Mouse (Mus musculus): ENCODE measurements around the gene Ankrd23. TPM values are rescaled to one million over a fixed set of nuclear protein-coding genes. Genes with fewer than 3 reads are reported as not detected.

Gene Ankrd23
- polyA plus RNA-seq, 2 experiments from 2014 or later = 28.7 to 52.4 TPM

DNA sequence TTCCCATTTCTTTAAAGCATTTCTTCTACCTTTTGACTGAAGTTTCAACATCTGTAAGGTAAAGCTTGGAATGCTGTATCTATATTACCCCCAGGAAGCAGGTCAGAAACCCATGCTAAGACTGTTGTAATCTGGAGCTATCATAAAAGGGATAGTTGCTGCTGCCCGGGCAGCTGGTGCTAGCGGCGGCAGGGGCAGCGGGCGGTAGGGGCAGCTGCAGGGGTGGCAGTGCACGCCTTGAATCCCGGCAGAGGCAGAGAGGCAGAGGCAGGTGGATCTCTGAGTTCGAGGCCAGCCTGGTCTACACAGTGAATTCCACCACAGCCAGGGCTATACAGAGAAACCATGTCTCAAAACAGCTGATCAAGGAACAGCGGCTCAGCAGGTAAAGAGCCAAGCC is 6.2 kb upstream of the Ankrd23 start:
- no peak for ATAC-seq

DNA sequence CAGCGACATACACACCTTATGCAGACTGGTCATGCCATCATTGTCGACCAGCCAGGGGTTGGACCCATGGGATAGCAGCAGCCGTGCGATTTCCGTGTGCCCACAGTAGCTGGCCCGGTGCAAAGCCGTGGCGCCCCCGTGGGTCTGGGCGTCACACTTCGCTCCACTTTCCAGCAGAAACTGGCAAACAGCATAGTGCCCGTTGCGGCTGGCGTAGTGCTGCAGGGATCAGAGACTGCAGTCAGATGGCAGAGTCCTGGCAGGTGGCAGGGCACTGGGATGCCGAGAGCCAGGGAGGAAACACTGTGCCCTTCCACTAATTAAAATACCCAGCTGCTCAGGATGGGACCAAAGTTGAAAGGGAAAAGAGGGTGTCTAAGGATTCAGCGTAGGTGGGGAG is 5.2 kb upstream of the Ankrd23 start:
- ATAC-seq = no peak

DNA sequence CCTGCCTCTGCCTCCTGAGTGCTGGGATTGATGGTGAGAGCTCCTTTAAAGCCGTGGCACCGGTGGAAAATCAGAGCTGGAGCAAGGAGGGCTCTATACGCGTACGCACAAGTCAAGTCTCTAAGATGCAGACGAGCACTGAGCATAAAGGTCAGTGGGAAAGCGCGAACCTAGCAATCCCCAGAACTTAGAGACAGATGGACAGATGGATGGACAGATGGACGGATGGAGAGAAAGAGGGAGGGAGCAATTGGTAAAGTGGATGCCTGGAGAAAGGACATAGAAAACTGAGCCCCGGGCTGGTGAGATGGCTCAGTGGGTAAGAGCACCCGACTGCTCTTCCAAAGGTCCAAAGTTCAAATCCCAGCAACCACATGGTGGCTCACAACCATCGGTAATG is 4.1 kb upstream of the Ankrd23 start:
- ATAC-seq = no peak

DNA sequence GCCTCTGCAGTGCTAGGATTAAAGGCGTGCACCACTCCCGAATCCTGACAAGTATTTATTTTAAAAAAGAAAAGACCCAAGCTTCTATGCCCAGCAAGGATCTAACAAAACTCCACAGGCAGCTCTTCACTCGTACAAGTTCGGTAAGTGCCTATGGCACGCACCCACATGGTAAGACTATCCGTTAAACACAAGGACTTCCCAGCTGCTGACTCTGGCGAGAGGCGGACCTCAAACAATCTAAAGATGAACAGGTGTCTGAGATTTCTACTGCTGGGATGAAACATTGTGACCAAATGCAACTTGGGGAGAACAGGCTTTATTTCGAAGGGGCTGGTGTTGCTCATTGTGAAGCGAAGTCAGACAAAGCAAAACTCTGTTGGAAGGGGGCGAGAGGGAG is 3.4 kb upstream of the Ankrd23 start:
- ATAC-seq = no peak

DNA sequence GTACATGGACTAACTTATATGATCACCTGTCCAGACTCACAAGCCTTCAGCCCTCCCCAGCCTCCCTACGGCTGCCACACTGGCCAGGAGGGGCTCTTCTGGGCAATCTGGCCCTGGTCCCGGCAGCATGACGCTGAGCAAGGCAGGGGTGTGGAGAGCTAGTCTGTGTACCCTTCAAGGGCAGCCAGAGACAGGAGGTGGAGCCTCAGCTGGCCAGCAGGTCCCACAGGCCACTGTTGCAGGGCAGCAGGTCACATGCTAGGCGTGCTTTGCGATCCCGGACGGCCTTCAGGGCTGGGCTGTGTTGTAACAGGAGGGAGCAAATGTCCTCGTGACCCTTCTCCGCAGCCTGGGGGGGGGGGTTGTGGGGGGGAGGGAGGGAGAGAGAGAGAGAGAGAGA is 2.5 kb upstream of the Ankrd23 start, which contains the start of gene Gm42417:
Gene Gm42417, minus strand, starts transcription at position 244 of the 400 bp plus-strand sequence.
- ATAC-seq = no peak

DNA sequence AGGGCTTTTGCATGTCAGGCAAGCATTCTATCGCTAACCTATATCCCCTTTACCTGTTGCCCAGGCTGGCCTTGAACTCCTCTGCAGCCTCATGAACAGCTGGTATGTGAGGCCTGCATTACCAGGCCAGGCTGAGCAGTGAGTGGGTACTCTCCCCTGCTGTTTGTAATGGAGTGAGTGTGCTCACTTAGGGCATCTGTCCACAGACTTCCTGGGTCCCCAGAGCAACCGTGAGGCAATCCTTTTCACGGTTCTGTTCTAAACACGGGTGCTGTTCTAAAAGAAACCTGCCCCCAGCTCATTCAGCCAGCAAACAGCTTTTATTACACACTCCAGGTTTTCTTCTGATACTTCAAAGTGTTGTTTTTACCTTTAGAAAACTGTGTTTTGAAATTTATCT is 2.0 kb upstream of the Ankrd23 start:
- no peak for ATAC-seq

DNA sequence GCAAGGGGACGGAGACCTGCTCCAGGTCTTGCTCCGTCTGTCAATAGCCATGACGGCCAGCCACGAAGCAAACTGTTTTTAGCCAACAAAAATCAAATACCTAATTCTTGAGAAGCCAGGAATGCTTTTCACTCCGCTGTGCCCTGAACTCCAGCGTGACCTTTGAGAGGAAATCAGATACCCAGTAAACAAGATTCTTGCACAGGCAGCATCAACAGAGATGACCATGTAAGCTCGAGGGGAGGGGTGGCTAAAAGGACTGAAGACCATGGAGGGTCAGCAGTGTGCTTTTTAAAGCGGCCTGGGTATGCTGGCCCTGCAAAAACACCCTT is 320 bp downstream of the Ankrd23 start:
- no peak for ATAC-seq

DNA sequence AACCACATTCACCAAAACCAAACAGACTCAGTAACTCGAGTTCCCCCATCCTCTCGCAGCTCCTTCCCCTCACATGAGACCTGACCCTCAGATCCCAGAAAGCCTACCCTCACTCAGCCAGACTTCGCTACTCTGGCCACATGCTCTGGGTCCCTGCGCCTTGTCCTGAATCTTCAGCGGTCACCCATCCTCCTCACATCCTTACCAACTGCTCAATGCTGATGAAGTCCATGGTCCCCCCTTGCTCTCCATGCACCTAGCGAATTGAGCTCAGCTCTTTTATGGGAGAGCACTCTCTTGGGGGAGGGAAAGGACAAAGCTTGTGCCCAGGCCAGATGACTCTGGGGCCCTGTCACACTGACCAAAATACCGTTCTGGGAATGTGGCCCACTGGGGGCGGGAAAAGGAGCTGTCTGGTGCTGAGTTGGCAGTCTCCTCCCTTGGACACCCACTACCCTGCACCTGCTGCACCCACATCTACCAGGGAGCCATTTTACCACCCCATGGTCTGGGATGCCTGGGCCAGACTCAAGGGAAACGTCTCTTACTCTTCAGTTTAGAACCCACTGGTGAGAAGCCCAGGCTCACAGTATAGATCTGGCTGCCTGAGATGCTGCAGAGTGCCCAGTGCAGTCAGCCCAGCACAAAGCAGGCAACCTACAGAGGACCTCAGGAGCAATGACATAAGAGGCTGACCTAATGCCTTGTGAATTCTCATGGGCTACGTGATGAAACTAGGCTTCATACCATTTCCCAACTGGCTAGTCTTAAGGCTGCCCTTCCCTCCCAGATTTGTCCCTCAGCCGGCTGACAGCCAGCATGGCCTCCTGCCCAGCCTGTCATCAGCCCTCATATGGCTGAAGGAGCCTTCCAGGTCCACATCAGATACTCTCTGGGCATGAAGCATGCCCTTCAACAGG is 946 bp downstream of the Ankrd23 start:
- no peak for ATAC-seq

DNA sequence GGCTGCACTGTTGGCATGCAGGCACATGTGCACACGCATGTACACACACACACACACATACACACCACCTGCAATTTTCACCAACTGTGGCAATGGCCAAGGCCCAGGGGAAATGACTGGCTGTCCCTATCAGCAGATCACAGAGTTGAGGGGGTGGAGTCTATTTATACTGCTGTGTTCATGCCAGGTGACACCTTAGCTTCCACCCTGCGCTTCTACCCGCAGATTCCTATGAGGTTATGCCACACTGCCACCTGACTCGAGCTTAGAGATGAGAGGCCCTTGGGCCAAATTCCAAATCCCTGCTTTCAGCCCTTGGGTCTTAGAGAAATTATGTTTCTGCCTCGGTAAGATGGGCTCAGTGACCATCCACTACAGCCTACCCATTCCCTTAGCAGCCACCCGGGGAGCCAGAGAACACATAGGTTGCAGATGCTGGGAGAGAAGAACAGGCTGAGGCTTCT is 2.1 kb downstream of the Ankrd23 start:
- no peak for ATAC-seq

DNA sequence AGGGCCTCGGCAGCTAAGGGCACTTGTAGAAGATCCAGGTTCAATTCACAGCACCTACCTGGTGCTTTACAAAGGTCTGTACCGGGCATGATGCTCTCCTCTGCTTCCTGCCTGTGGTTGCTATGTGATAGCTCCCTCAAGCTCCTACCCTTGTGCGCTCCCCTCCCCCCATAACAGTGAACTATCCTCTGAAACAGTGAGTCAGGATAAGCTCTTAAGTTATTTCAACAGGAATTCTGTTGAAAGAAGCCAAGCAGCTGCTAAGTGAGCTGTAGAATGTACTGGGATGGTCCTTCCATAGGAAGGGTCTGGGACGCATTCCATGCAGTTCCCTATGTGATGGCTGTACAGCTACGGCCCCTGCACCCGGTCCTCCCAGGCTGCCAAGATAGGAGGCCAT is 3.1 kb downstream of the Ankrd23 start:
- no peak for ATAC-seq

DNA sequence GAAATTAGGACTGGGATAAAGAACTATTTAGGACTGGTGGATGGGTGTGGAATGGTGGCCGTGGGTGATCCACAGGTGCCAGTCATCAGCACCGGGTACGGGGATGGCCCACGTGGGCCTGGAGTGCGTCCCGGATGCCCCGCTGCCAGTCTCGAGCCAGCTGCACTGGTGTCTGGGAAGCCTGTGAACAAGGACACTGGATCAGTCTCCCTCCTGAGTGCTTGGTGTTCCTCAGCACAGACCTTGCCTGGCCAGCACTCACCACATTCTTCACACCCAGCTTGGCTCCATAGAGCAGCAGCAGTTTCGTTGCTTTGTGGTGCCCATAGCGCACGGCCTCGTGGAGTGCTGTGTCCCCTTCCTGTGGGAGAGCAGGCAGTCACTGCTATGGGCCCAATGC is 5.2 kb downstream of the Ankrd23 start:
- ATAC-seq = no peak

DNA sequence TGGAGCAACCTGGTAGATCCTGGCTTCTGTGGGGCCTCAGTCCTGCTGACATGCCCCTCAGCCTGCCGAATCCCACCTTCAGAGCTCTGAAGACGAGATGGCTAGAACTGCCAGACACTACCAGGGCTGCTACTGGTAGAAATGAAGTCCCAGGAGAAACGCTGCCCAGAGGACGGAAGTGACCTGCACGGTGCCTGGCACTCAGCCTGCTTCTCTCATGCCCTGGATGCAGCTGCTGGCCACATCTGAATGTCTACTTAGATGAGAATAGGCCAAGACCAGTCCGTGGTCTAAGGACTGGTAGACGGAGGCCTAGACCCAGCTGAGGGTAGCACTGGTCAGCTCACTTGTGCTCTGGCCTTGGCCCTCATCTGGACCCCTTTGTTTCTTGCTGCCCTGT is 5.7 kb downstream of the Ankrd23 start:
- no peak for ATAC-seq

DNA sequence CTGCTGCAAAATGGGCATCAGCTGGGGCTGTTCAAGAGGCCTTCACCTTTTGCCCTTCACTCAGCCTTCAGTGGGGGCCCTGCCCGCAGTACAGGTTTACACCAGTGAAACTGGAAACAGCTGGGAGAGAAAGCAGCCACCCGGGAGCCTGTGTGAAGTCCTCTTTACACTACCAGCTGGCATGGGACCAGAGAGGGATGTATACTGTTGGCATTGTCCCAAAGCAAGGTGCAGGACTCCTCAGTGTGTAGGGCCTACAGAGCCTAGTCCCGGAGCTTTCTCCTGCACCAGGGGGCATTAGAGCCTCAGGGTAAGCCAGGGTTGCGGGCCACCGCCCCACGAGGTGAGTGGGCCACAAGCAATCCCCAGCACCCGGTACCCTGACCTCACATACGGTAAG is 6.2 kb downstream of the Ankrd23 start:
- ATAC-seq = no peak

DNA sequence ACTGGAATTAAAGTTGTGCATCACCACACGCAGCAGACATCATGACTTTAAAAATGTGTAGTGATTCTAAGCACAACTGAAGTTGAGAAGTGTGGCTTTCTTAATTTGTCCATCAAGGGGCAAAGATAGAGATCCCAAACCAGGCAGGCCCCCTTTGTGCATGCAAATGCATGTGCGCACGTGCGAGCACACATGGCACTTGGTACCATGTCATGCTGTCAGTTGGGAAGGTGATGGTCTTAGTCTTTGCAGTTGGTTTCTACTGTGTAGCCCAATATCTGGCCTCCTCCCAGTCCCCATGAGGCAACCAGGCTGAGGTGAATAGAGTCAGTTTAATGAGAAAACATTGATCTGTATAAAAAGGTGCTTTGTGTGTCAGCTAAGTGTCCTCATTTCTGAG is 6.8 kb downstream of the Ankrd23 start:
- ATAC-seq = no peak

DNA sequence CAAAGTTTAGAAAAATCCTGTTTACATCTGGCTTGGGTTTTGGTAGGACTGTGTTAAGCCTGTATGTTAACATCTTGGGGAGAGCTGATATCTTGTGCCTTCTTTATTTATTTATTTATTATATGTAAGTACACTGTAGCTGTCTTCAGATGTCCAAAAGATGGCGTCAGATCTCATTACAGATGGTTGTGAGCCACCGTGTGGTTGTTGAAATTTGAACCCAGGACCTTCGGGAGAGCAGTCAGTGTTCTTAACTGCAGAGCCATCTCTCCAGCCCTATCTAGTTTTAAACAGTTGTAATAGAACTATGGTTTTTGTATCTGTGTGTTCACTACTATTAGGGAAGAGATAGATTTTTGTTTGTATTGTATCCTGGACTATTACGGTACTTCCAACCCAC is 7.4 kb downstream of the Ankrd23 start:
- no peak for ATAC-seq

DNA sequence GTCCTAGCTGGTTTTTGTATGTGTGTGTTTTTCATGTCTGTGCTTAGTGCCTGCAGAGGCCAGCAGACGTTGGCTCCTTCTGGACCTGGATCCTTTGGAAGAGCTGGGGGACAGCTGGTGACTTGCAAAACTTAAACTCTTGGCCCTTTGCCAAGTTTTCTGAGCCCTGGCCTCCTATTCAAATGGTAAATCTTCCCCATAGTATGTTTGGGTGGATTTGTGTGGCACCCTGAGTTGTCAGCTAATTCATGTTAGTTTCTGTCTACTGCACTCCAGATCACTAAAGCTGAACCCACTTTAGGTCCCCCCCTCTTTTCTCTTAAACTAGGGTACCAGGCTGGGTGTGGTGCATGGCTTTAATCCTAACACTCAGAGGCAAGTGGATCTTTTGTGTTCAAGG is 8.3 kb downstream of the Ankrd23 start:
- no peak for ATAC-seq

DNA sequence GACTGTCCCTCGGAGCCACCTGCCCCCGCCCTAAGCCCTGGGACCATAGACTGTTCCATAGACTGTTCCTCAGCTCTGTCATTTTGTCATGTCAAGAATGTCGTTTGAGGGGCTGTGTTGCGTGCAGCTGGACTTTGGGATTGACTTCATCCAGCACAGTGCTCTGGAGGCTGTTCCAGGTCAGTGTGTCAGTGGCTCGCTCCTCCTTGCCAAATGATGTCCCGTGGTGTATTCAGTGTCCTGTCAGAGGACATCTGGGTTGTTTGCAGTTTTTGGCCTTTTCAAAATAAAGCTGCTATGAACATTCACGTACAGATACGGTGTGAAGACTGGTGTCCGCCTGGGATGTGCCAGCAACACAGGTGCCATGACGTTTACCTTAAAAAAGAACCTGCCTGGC is 9.8 kb downstream of the Ankrd23 start:
- no peak for ATAC-seq

DNA sequence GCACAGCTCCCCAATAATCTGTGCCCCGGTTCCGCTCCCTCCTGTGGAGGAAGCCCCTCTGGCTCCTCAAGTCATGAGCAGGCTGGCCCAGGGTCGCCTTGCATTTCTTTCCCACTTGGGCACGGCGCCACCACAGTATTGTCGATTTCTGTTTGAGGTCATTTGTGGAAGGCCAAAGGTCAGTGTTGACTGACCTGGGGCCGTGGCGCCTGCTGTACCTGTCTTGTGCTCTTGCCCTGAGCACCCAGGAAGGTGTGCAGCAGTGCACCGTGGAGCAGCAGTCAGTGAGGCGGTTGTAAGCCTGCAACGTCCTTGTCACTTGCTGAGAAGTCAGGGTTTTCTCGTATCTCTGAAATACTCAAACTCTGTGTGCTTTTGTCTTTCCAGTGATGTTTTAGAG is 10.9 kb downstream of the Ankrd23 start:
- ATAC-seq = no peak

DNA sequence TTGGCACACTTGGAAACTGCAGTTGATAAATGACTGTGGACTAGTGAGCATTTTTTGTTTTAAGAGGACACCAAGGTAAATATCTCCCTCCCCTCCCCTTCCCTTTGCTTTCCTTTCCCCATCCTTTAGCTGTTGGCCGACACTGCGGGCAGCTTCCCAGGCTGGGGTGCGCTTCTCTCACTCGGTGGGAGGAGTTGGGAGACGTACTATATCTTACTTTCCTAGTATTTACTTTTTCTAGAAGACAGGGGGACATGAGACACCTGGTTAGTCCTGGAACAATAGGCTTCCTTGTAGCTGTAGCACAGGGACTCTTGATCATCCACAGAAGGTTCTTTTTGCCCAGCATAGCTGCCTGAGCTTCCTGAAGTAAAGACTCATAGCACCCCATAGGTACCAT is 12.6 kb downstream of the Ankrd23 start:
- no peak for ATAC-seq

DNA sequence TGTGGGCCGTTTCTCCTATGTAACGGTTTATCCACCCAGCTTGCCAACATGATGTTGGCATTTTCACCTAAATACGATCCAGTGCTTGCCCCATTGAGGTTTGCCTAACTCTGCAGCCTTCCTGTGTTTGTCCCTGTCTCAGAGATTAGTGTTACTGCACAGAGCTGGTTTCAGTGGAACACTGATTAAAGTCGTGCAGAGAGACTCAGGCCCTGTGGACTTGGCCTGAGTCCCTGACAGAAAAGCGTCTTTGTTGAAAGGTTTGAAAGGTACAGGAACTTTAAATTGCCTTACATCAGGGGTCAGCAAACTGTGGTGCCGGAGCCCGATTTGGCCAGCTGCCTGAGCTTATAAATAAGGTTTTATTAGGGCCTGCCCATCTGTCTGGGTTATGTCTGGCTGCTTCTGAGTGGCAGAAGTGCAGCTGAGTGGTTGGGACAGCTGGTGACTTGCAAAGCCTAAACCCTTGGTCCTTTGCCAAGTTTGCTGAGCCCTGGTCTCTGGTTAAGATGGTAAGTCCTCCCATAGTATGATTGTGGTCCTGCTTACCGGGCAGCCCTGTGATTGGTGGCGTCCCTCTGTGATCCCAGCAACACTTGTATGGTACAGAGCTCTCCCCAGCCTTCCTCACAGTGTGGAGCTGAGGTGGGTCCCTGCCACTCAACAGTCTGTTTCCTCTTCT is 13.2 kb downstream of the Ankrd23 start:
- no peak for ATAC-seq

DNA sequence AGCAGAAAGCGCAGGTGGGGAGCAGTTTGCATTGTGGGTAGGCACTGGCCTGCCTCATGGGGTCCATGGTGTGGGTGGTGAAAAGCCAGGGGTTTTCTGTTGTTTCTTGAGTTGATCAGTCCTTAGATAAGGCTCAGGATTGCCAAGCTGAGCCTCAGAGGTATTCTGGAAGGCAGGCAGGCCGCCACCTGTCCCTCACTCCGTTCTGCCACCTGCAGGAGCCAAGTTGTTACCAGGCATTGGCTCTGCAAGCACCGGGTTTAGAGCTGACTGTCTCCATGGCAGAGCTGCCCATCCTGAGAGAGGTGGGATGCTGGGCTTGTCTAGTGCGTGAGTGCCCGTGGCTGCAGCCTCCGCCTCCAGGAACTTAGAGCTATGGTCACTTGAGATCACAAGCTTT is 14.5 kb downstream of the Ankrd23 start:
- no peak for ATAC-seq

DNA sequence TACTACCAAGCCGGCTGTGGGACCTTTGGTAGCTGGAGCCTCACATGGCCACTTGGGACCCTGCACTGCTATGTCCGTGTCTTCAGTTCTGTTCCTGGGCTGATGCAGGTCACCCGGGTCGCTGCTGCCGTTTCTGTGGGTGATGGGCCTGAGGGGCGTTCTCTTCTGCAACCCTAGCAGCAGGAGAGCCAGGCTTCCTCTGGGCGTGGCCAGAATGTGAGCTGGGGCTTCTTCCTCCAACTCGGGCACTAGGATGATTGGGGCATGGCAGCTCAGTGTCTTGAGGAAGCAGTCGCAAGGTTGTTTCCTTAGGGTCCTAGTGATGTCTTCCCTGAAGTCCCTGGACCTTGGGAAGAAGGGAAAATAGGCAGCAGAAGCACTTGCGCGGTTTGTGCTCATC is 17.1 kb downstream of the Ankrd23 start:
- no peak for ATAC-seq

DNA sequence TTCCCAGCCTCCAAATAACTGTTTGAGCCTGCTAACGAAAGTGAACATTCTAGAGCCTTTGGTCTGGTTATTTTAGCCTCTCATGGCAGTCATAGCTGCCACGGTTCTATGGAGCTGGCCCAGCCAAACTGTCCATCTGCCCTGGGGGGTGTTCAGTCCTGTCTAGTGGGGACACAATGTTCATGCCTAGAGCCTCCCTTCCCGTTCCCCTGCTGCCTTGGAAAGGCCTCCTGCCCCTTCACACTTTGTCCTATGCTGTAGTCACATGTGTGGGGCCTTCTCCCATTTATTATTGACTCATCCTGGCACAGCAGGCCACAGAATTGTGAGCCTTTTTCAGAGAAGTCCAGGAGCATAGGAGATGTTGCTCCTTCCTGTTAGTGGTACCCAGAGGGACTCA is 18.4 kb downstream of the Ankrd23 start:
- ATAC-seq = no peak

DNA sequence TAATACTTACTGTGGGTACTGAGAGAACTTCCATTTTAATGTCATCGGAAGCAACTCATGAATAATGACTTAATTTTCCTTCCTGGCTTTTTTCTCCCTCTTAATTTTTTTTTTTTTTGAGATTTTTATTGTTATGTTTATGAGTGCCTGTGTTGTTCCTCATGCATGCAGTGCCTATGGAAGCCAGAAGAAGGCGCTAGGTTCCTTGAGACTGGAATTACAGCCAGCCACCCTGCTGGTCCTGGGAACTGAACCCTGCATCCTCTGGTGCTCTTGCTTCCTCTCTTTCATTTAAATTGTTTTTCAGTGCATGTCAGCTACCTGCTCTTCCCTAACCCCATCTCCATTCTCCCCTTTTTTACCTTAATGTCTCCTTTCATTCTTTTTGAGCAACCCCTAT is 23.0 kb downstream of the Ankrd23 start:
- ATAC-seq = no peak
